Mouse (Mus musculus): Measurements from ENCODE around the gene Rassf1. TPM values are rescaled to one million over a fixed set of nuclear protein-coding genes. Genes with fewer than 3 reads are reported as not detected.
"Not testable (repeated sequence)": the region's sequence is repeated elsewhere in the genome, so short reads cannot be mapped to it uniquely, and the experiment has no call there.

The Rassf1 gene
- polyA plus RNA-seq, 1 experiment from 2014 or later = 87.7 TPM

- H3K4me3 ChIP-seq (replicated peaks); ATAC-seq (ENCODE audit: insufficient number of reproducible peaks, low FRiP score, low TSS enrichment, low read depth); H3K9ac ChIP-seq; H3K9me3 ChIP-seq (replicated peaks); H3K27me3 ChIP-seq; H3K4me2 ChIP-seq (replicated peaks): not testable (repeated sequence)
- Histone ChIP-seq H3K27ac (replicated peaks) (peak overlapping the region; percentile 31; the same call in 1 of the 2 replicates), H3K4me1 (peaks cover 51% of the 10 kb centered on the region), H3K36me3 (peaks cover 31% of the 10 kb centered on the region)
- 35% methylated on average over 5 of the region's 5 CpGs for WGBS
Measured at GRCm38 (mm10) chr9:107565556-107565955, 14.2 kb downstream of the Rassf1 start.

GRCm38 (mm10) chr9:107566041-107566709 is 14.8 kb downstream of the Rassf1 start:
- 55% methylated on average over 15 of the region's 15 CpGs for WGBS
- no peak for ATAC-seq (ENCODE audit: insufficient number of reproducible peaks, low FRiP score, low TSS enrichment, low read depth)
- Histone ChIP-seq H3K4me1 (peaks cover 57% of the 10 kb centered on the region), H3K4me3 (replicated peaks) (no peak overlapping the region), H3K27ac (replicated peaks) (peak overlapping the region; percentile 59; the same call in 1 of the 2 replicates), H3K4me2 (replicated peaks) (no peak overlapping the region; the same call in 1 of the 2 replicates), H3K27me3 (no peaks in the 10 kb centered on the region), H3K9ac (no peak overlapping the region), H3K9me3 (replicated peaks) (no peaks in the 10 kb centered on the region), H3K36me3 (peaks cover 31% of the 10 kb centered on the region)

- Histone ChIP-seq H3K4me1 (peaks cover 64% of the 10 kb centered on the region), H3K4me2 (replicated peaks) (peak overlapping the region; percentile 61; the same call in 1 of the 2 replicates), H3K9me3 (replicated peaks) (no peaks in the 10 kb centered on the region), H3K4me3 (replicated peaks) (no peak overlapping the region), H3K27me3 (no peaks in the 10 kb centered on the region), H3K36me3 (peaks cover 31% of the 10 kb centered on the region), H3K27ac (replicated peaks) (0 out of 2 replicates have a peak overlapping the region, but pooled peaks have one; percentile 59), H3K9ac (no peak overlapping the region)
- no peak for ATAC-seq (ENCODE audit: insufficient number of reproducible peaks, low FRiP score, low TSS enrichment, low read depth)
- WGBS = 65% methylated on average over 3 of the region's 3 CpGs
Measured at GRCm38 (mm10) chr9:107566855-107567254, 15.5 kb downstream of the Rassf1 start.

- WGBS = 10% methylated on average over 18 of the region's 18 CpGs
- ATAC-seq (ENCODE audit: insufficient number of reproducible peaks, low FRiP score, low TSS enrichment, low read depth) = no peak
- no peaks in the 10 kb centered on the region for H3K9me3 ChIP-seq (replicated peaks)
Measured at GRCm38 (mm10) chr9:107567702-107568319, 16.5 kb downstream of the Rassf1 start, which contains the start of gene Hyal2. TSS of gene Hyal2 (plus strand) at chr9:107567945.

GRCm38 (mm10) chr9:107568331-107569261 is 17.2 kb downstream of the Rassf1 start:
- peak overlapping the region; percentile 61 for H3K4me2 ChIP-seq (replicated peaks)
- WGBS = under 1% methylated on average over 41 of the region's 41 CpGs
- H3K27me3 ChIP-seq = no peaks in the 10 kb centered on the region
- H3K4me1 ChIP-seq = peaks cover 60% of the 10 kb centered on the region
- H3K4me3 ChIP-seq (replicated peaks) = peak overlapping the region; percentile 88
- ATAC-seq (ENCODE audit: insufficient number of reproducible peaks, low FRiP score, low TSS enrichment, low read depth) = peak; percentile 86
- peaks cover 42% of the 10 kb centered on the region for H3K36me3 ChIP-seq
- no peaks in the 10 kb centered on the region for H3K9me3 ChIP-seq (replicated peaks)
- peak overlapping the region; percentile 92 for H3K27ac ChIP-seq (replicated peaks)
- H3K9ac ChIP-seq = peak overlapping the region; percentile 70

More at GRCm38 (mm10) chr9:107567702-107568319, 16.5 kb downstream of the Rassf1 start, which contains the start of gene Hyal2:
- peak within 1 kb of the TSS; percentile 88 for H3K4me3 ChIP-seq (replicated peaks)
- H3K27ac ChIP-seq (replicated peaks) = peak within 1 kb of the TSS; percentile 92
- peaks cover 67% of the 10 kb centered on the region for H3K4me1 ChIP-seq
- H3K9ac ChIP-seq = peak within 1 kb of the TSS; percentile 70
- H3K36me3 ChIP-seq = peaks cover 35% of the 10 kb centered on the region
- no peaks in the 10 kb centered on the region for H3K27me3 ChIP-seq
- H3K4me2 ChIP-seq (replicated peaks) = peak within 1 kb of the TSS; percentile 61

- Histone ChIP-seq H3K27ac (replicated peaks) (peak overlapping the region; percentile 92), H3K36me3 (peaks cover 46% of the 10 kb centered on the region), H3K9ac (peak overlapping the region; percentile 70), H3K4me1 (peaks cover 54% of the 10 kb centered on the region), H3K27me3 (no peaks in the 10 kb centered on the region), H3K4me2 (replicated peaks) (peak overlapping the region; percentile 61), H3K9me3 (replicated peaks) (no peaks in the 10 kb centered on the region), H3K4me3 (replicated peaks) (peak overlapping the region; percentile 88)
- ATAC-seq (ENCODE audit: insufficient number of reproducible peaks, low FRiP score, low TSS enrichment, low read depth) = peak; percentile 3; the same call in 1 of the 2 replicates
- under 1% methylated on average over 23 of the region's 23 CpGs for WGBS
Measured at GRCm38 (mm10) chr9:107569270-107569669, 17.9 kb downstream of the Rassf1 start.

- Histone ChIP-seq H3K4me1 (peaks cover 48% of the 10 kb centered on the region), H3K9me3 (replicated peaks) (no peaks in the 10 kb centered on the region), H3K9ac (peak overlapping the region; percentile 70), H3K4me2 (replicated peaks) (peak overlapping the region; percentile 61), H3K27ac (replicated peaks) (peak overlapping the region; percentile 92), H3K4me3 (replicated peaks) (peak overlapping the region; percentile 88), H3K36me3 (peaks cover 48% of the 10 kb centered on the region), H3K27me3 (no peaks in the 10 kb centered on the region)
- ATAC-seq (ENCODE audit: insufficient number of reproducible peaks, low FRiP score, low TSS enrichment, low read depth) = no peak
- 23% methylated on average over 13 of the region's 13 CpGs for WGBS
Measured at GRCm38 (mm10) chr9:107570016-107570415, 18.7 kb downstream of the Rassf1 start.

- peaks cover 42% of the 10 kb centered on the region for H3K36me3 ChIP-seq
- no peaks in the 10 kb centered on the region for H3K27me3 ChIP-seq
- H3K9me3 ChIP-seq (replicated peaks) = no peaks in the 10 kb centered on the region
- no peak overlapping the region for H3K27ac ChIP-seq (replicated peaks)
- peaks cover 51% of the 10 kb centered on the region for H3K4me1 ChIP-seq
- WGBS = 88% methylated on average over 21 of the region's 21 CpGs
- peak overlapping the region; percentile 88 for H3K4me3 ChIP-seq (replicated peaks)
- H3K4me2 ChIP-seq (replicated peaks) = peak overlapping the region; percentile 61
- no peak overlapping the region for H3K9ac ChIP-seq
- ATAC-seq (ENCODE audit: insufficient number of reproducible peaks, low FRiP score, low TSS enrichment, low read depth) = no peak
Measured at GRCm38 (mm10) chr9:107570845-107571244, 19.5 kb downstream of the Rassf1 start.

- H3K4me3 ChIP-seq (replicated peaks) = peak overlapping the region; percentile 88; the same call in 1 of the 2 replicates
- ATAC-seq (ENCODE audit: insufficient number of reproducible peaks, low FRiP score, low TSS enrichment, low read depth) = no peak
- 92% methylated on average over 22 of the region's 22 CpGs for WGBS
- H3K9me3 ChIP-seq (replicated peaks) = no peaks in the 10 kb centered on the region
- no peak overlapping the region for H3K9ac ChIP-seq
- H3K36me3 ChIP-seq = peaks cover 42% of the 10 kb centered on the region
- H3K4me1 ChIP-seq = peaks cover 54% of the 10 kb centered on the region
- H3K27me3 ChIP-seq = no peaks in the 10 kb centered on the region
- H3K4me2 ChIP-seq (replicated peaks) = no peak overlapping the region
- H3K27ac ChIP-seq (replicated peaks) = no peak overlapping the region
Measured at GRCm38 (mm10) chr9:107571534-107572326, 20.4 kb downstream of the Rassf1 start.

- 95% methylated on average over 2 of the region's 2 CpGs for WGBS
- H3K27me3 ChIP-seq = no peaks in the 10 kb centered on the region
- H3K9me3 ChIP-seq (replicated peaks) = no peaks in the 10 kb centered on the region
- H3K4me2 ChIP-seq (replicated peaks) = no peak overlapping the region
- peaks cover 42% of the 10 kb centered on the region for H3K36me3 ChIP-seq
- no peak overlapping the region for H3K27ac ChIP-seq (replicated peaks)
- no peak overlapping the region for H3K9ac ChIP-seq
- no peak for ATAC-seq (ENCODE audit: insufficient number of reproducible peaks, low FRiP score, low TSS enrichment, low read depth)
- no peak overlapping the region for H3K4me3 ChIP-seq (replicated peaks)
- peaks cover 56% of the 10 kb centered on the region for H3K4me1 ChIP-seq
Measured at GRCm38 (mm10) chr9:107572327-107572662, 20.9 kb downstream of the Rassf1 start.
